Mouse (Mus musculus) cerebellum, adult 18-20 months (tissue): ENCODE results near the gene Ahctf1.
"Not testable (repeated sequence)": the region's sequence is repeated elsewhere in the genome, so short reads cannot be mapped to it uniquely, and the experiment has no call there.

ENCODE experiments used
- DNase-seq, 2 experiments: peaks; one replicate each; pipeline ENCODE4 v3.0.0; 2021

Gene Ahctf1

DNA sequence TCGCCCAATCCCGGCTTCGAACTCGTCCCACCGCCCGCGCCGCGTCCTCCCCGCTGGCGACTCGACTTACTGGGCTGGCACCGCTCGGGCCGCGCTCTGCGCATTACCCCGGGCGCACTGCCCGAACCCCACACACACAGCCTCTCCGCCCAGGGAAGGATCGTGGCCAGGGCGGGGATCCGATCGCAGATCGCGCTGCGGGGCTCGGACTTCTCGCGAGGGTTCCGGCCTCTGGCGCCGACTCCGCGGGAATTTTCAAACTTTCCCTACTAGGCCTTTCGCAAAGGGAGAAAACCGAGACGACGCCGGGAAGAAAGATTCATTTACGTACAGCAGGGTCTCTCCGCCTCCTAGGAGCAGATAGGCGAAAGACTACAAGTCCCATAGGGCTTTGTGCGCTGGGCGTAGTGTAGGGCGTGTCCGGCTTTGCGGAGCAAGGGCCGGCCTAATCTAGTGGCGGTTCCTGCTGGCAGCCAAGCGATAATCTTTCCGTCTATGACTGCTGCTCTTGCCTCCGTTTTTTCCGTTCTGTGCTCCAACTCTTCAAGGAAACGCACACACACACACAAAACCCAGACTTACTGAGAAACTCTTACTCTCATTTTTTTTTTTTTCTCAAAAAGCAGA is at the start of gene Ahctf1:
TSS of gene Ahctf1 (minus strand) at position 168 of the 627 bp plus-strand sequence.
- peak; percentile 98 for DNase-seq

DNA sequence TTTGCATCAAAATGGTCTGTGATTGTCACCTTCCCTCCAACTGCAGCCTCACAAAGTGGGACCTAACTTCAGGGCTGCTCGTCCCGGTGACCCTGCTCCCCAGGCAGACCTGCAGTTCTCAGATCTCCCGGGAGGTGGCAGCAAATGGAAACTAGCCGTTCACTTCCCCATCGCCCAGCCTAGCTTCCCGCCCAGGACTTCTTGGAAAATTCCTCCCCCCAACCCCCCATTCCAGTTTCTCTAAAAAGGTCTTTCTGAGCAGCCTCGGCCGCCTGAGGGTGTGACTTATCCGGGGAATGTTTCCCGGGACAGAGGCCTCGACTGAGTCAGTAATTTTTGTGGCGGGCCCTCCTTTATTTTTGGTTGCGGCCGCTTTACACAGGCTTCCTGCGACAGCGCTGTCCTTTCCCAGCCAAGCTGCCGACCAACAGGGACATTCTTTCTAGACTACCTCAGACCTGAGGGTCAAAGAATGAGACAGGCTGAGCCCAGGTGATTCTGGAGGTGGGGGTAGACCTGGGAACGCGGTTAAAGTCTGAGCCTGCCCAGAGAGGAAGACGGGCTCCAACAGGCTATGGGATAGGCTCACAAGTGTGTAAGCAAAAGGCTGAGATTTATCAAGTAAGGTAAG is 44.4 kb upstream of the Ahctf1 start:
- DNase-seq: peak; percentile 92

DNA sequence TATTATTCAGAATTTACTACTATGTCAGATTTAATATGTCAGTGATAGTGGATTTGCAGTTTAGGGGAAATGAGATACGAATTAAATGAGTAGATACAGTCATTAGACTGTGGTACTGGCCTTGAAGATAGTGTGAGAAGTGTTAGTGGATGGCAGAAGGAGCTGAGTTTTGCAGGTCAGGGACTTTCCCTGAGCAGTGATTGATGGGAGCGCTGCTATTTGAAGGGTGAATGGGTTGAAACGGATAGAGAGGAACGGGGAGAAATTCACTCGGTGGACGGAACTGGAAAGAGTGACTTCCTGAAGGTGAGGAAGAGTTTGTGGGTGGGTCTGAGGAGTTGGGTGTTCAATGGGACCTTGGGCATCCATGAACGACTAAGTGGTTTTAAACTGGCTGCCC is 43.7 kb upstream of the Ahctf1 start:
- no peak for DNase-seq

DNA sequence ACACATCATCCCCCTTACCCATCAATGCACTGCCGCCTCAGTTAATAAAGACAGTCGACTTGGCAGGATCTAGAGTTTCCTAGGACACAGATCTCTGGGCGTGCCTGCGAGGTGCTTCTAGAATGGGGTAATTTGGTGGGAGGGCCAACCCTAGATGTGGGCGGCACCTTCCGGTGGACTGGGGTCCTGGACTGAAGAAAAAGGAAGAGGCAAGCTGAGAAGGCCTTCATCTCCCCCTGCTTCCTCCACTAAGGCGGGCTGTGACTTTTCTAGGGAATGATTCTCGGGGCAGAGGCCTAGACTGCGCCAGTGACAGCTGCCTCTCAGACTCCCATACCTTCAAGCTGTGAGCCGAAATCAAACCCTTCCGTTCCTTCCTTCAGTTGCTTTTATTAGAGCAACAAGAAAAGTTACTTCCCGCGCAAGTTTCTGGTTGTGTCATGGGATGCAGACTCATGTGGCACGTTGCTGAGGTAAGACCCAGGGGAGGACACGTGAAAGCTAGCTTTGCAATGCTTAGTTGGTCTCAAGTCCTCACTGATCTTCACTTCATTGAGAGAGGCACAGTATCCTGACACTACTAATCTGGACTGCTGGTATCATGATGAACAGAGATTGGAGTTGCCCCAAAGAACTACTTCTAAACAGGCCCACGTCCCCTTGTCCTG is 42.5 kb upstream of the Ahctf1 start:
- no peak for DNase-seq

DNA sequence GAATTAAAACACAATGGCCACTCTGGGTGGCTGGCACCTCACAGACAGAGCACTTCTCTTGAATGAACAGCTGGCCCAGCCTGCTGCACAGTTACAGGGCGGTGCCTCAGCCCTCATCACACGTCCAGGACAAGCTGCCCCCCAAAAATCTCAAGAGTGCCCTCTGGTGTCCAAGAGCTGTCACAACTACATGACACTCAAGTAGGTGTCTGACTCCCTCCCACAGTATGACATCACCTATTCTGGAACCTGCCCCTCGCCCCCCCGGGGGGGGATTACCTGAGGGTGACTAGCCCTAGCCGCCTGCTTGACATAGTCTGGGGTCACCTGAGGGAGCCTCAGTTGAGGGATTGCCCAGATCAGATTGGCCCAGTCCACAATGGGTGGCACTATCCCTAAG is 41.4 kb upstream of the Ahctf1 start:
- peak; percentile 70 to 77 for DNase-seq

DNA sequence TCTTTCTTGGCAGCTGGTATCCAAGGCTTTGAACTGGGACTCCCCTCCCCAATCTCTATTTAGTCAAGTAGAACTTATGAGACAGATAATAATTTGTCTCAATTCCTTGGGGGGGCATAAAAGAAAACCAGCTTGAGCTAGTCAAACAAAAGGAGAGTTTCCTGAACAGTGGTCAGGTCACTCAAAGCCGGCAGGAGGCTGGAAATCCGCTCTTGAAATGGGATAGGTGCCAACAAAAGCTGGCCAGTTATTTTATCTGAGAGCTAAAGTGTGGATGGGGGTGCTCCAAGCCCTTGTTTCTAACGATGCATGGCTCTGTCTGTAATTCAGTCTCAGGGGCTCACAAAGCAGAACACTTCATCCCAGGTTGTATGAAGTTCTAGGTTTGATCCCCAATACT is 40.5 kb upstream of the Ahctf1 start:
- no peak for DNase-seq

DNA sequence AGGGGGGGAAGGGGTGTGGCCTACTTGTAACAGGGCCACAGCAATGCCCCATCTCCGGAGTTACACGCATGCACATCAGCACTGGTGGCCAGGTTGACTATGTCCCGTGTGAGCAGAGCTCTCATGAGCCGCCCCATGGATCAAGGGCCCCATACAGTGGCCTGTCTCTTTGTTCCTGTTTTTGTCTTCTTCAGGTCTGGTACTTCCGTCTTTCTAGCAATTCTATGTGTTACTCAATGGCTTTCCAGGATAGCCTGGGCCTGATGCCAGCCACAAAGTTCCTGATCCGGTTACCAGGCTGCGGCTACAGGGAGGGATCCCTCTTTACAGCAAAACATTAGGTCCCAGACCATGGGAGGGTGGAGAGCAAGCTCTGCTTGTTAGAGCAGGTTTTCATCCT is 39.1 kb upstream of the Ahctf1 start:
- DNase-seq: no peak

DNA sequence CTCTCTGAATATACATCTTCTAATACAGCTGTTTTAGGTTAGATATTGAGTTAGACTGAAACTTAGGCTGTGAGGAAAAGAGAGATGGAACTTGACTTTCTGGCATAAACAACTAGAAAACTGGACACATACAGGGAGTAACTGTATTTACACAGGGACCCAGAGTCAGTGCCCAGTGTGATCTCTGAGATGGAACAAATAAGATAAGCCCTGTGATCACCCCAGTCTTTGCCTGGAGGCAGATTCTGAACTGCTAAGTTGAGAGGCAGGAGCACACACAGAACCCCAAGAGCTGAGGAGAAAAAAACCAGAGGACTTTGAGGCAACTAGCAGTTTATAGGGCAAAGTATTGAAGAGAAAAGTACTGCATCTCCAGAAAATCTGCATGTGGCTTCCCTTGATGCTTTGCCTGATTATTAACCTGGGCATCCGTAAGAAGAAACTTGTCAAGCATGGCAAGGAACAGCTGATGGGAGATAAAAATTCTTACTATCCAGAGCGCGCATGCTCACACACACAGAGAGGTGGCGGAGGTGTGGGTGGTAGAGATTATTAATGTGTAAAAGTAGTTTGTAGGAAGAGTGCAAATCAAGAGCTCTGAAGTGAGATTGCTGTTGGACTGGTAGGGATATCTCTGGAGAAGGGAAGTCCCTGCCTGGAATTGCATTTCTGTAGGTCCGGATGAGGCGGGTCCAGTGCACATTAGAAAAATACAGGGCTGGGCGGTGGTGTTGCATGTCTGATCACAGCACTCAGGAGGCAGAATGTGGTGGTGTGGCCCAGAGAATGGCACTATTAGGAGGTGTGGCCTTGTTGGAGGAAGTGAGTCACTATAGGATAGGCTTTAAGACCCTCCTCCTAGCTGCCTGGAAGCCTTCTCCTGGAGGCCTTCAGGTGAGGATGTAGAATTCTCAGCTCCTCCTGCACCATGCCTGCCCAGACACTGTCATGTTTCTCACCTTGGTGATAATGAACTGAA is 33.2 kb upstream of the Ahctf1 start:
- no peak for DNase-seq

DNA sequence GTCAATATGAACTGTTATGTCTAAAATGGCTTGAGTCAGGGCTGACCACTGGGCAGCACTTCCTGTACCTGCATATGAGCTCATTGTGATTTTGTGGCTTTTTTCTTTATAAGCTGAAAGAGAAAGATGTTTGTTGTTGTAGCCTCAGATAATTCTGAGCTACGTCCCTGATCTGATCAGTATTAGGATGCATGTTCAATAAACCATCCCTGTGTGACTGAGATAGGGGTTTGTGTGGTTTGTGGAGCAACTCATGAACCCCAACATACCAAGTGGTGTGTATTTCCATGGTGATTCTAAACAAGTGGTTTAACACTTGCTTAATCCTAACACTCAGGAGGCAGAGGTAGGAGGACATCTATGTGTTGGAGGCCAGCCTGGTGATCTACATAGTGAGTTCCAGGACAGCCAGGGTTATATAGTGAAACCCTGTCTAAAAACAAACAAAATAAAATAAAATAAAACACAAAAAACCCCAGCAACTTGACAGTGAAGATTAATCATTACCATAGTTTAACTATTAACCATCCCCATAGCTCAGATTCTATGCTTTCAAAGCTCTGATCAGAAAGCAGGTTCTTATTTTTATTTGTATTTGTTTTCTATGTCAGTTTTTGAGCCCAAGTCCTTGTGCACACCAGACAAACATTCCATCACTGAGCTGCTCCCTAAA is 32.4 kb upstream of the Ahctf1 start:
- no peak for DNase-seq

DNA sequence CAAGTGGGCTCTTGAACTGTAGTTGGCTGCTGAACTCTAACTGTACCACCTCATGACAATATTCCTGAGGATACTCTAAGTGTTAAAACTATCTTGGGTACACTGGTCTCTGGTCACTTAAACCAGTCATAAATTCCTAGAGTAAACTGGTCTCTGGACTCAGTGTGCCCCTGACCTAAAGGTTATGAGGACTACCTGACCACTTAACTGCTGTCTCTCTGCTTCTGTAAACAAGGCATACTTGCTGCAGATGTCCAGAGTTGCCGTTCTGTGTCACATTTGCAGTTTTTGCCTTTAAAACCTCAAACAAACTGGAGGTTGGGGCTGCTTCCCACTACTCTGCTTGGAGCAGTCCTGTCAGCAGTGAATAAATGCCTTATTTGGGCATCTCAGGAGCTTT is 30.1 kb upstream of the Ahctf1 start:
- DNase-seq: no peak

DNA sequence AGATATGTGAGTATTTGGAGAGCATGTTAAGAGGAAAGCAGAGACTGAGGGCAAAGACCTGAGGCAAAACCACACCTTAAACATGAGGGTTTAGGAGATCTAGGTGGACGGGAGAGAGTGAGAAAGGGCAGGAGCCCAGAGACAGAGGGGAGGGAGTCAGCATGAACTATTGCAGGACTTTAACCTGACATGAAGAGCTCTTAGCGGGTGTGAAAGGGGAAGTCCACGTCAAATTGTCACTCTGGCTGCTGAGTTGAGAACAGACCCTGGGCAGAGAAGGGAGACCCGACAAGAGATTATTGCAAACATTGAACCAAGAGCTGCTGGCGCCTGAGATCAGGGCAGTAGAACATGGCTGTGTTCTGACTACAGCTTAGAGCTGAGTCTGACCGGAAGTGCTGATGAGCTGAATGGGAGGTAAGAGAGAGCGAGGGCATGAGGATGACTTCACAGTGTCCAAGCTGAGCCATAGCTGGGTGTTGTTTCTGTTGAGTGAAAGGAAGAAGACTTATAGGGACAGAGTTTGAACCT is 29.3 kb upstream of the Ahctf1 start:
- DNase-seq: no peak

DNA sequence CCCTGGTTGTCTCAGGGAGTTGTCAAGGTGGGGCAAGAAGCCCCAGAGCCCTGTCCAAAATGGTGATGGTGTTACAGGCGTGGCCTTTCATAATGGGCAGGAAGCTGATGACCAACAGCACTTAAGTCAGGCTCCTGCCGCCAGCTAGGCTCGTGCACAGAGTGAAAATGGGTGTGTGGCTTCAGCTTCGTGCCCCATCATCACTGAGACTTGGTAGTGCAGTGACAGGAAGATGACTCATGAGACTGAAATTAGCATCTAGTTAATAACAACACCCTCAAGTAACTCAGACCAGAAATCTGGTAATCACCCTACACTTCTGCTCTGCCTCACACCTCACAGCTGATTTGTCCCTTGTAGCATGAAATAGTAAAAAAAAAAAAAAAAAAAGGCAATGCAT is 25.4 kb upstream of the Ahctf1 start:
- DNase-seq: no peak

DNA sequence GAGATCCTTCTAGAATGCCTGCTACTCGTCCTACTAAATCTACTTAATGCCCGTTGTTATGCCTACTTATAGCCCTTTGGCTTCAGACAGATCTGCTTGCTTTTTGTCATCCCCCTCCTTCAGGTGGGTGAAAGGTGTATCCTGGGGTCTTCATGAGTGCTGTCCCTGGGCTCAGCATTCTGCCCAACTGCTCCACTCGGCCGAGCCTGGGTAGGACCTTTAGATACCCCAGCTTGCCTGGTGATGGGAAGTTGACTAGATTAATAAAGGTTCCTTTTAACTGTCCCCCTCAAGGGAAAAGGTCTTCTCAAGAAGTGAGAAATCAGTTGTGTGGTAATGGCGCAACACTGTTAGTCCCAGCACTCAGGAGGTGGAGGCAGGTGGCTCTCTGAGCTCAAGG is 24.6 kb upstream of the Ahctf1 start:
- DNase-seq: no peak

DNA sequence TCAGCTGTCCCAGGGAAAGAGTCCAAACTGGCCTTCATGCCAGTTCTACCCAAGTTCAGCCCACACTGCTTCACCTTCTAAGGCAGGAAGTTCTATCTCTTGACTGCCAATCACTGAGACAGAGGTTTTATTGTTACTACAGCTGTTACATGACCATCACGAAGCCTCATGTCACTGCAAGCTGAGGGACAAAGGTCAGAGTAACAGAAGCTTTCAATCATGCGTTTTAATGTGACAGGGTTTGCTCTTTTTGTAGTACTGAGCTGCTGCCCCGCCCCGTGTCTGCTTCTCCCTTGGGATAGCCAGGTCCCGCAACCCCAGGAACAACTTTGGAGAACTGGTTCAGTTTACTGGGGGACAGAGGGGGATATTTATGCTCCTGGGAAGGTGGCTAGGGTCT is 21.1 kb upstream of the Ahctf1 start:
- DNase-seq: no peak

DNA sequence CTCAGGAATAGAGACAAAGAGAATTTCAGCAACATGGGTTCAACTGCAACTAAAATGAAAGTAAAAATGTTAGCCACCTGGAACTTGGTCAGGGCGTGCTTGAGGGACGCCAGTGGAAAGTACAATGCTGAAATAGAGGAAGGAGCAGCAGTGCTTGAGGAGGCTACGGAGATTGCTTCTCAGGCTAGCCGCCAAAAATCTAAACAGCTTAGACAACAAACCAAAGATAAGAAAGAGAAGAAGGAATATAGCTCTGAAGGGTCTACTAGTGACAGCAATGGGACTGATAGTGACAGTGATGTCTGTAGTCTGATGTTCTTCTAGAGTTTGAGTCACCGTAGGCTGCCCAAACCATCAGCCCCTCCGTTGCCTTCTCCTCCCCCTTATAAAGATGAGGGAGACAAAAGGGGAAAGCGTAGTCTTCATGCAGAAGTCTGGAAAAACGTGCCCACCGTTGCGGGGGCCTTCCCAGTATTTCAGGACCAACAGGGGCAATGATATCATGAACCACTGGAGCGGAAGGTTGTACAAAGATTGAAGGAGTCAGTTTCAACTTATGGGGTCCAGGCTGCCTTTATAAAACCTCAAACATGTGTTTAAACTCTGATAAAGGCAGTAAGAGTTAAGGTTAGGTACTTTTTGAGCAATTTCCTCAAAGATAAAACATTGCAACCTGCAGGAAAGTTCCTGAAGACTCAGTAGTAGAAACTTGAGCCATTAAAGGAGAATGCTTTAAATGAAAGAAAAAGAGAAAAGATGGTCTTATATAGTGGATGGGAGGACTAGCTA is 15.2 kb upstream of the Ahctf1 start:
- DNase-seq: not testable (repeated sequence)

DNA sequence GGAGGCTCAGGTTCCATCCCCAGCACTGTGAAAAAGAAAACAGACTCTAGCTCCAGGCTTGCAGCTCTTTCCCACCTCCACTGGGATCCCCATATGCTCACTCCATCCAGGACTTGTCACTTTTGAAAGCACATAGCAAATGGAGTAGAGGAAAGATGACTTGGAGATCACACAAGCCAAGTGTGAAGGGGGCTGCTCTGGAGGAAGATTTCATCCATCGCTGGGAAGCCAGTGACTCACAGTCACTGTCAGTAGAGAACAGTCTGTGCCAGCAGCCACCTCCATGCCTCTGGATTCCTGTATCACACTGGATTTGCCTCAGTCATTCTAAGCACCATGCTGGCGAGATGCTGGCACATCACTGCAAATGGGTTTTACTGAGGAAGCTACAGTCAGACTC is 11.1 kb upstream of the Ahctf1 start:
- DNase-seq: no peak

DNA sequence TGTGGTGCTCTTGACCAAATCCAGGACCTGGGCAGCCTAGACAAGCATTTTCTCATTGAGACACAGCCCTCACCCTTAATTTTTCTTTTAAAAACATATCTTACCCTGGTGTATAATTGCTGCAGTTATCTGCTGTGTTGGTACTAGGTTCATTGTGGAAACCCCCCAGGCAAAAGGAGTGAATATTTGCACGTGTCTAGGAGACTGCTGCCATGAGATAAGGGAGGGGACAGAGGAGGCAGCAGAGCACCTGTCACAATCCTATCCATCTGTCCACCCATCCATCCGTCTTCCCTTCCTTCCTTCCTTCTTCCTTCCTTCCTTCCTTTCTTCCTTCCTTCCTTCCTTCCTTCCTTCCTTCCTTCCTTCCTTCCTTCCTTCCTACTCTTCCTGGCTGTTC is 9.9 kb upstream of the Ahctf1 start:
- DNase-seq: no peak

DNA sequence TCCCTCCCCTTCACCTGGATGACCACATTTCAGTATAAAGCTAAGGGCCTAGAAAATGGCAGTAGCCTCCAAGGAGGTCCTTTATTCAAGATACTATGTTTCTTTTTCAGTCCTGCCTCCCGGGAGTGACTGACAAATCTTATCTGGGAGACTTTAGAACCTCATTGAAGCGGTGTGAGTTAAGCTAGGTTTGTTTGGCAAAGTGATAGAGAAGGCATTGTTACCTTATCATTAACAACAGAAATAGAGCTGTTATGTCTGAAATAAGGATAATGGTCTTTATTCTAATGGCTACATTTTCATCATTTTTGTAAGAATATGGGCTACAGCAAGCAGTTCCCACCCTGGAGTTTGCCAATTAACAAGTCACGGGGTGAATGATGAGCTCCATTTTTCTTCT is 4.8 kb upstream of the Ahctf1 start:
- no peak for DNase-seq

DNA sequence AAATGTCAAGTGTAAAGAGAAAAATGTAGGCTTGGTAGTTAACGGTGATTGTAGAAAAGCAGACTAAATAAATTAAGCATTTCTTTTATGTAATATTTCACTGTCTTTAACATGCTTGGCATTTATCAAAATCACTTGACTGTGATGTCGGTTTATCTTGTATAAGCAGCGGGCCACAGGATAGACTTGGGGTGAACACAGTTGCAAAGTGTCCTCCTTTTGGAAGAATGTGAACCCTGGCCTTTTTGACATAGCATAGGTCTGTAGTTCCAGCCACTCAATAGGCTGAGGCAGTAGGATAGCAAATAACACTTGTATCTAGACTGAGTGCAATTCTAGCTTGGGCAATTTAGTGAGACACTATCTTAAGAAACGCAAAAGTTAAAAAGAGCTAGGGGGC is 4.0 kb upstream of the Ahctf1 start:
- DNase-seq: no peak

DNA sequence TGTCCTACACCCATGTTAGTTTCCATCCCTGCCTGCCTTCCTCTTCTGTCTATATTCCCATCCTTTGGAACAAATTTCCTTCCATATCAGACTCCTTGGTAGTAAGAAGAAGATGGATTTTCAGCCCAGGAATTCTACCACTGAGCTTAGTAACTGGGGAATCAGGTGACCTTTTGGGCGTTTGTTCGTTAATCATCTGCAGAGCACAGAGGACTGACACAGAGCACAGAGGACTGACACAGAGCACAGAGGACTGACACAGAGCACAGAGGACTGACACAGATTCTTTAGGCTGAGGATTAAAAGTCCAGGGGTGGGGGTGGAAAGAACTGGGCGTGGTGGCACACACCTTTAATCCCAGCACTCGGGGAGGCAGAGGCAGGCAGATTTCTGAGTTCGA is 2.3 kb upstream of the Ahctf1 start:
- no peak for DNase-seq

DNA sequence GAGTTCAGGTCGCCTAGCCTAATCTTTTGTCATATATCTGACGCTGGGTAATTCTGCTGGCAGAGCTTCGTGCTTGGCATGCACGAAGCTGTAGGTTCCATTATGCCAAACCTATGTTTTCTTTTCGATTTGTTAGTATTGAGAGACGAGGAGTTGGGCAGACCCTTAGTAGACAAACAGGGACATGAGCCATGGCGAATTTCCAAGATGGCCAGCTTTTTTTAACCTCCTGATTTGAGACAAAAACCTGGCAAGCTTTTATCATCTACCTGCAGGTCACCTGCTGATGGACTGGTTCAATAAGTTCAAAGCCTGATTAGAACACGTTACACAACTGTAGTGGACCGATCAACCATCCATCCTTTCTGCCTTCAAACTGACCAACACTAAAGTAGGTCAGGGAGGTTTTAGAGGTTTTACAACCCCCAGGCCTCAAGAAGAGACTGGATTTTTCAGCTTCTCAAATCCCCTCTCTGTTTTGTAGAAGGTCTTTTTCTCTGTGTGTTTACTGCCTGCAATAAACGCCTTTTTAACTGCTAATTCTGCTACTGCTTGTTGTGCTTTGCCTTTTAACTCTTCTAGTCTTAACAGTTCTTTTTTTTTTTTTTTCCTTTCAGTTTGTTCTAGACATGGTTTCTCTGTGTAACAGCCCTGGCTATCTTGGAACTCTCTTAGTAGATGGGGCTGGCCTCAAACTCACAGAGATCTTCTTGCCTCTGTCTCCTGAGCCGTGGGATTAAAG is 831 bp upstream of the Ahctf1 start:
- DNase-seq: peak; percentile 38 to 56
